Mouse (Mus musculus) limb, embryonic 14.5 days (tissue): ENCODE data around the gene Klf2. TPM values are rescaled to one million over a fixed set of nuclear protein-coding genes. Genes with fewer than 3 reads are reported as not detected.
A peak's percentile ranks its signal among the peaks of the same experiment; 100 is the strongest.

ENCODE experiments used
- ATAC-seq: fragments of 200-750 bp; cut with Nextera tagmentation; 2 replicates; pipeline ENCODE4 v1.8.0; 2017; ENCODE audit warnings: low read depth, moderate number of reproducible peaks, moderate TSS enrichment; ENCODE audit not compliant: low FRiP score
- DNase-seq: peaks from one replicate; pipeline ENCODE4 v3.0.0-alpha.2; 2015; ENCODE audit warnings: low spot score
- H3K27ac ChIP-seq: fragments of 300-500 bp; sonication (generic); replicated peaks from 2 replicates; pipeline ENCODE4 v1.5.1; 2014; ENCODE audit warnings: low read depth, mild to moderate bottlenecking, low read length, moderate library complexity, mixed read lengths
- H3K27me3 ChIP-seq: fragments of 300-500 bp; sonication (generic); 2 replicates; pipeline ENCODE4 v1.6.1; 2014; ENCODE audit warnings: low read length, mixed read lengths; ENCODE audit not compliant: control insufficient read depth, insufficient read depth
- H3K36me3 ChIP-seq: fragments of 300-500 bp; sonication (generic); 2 replicates; pipeline ENCODE4 v1.6.1; 2014; ENCODE audit warnings: mild to moderate bottlenecking, low read length, moderate library complexity, mixed read lengths; ENCODE audit not compliant: control insufficient read depth, insufficient read depth
- H3K4me1 ChIP-seq: fragments of 300-500 bp; sonication (generic); 2 replicates; pipeline ENCODE4 v1.6.1; 2014; ENCODE audit warnings: antibody characterized with exemption, low read length, mixed read lengths; ENCODE audit not compliant: control insufficient read depth, insufficient read depth
- H3K4me2 ChIP-seq: fragments of 300-500 bp; sonication (generic); replicated peaks from 2 replicates; pipeline ENCODE4 v1.6.1; 2014; ENCODE audit warnings: low read depth, mild to moderate bottlenecking, low read length, moderate library complexity; ENCODE audit not compliant: severe bottlenecking
- H3K4me3 ChIP-seq: fragments of 300-500 bp; sonication (generic); replicated peaks from 2 replicates; pipeline ENCODE4 v1.5.1; 2014; ENCODE audit warnings: low read length
- H3K9ac ChIP-seq: fragments of 300-500 bp; sonication (generic); 2 replicates; pipeline ENCODE4 v1.6.1; 2014; ENCODE audit warnings: mild to moderate bottlenecking, low read depth, low read length, moderate library complexity; ENCODE audit not compliant: severe bottlenecking
- H3K9me3 ChIP-seq: fragments of 300-500 bp; sonication (generic); 2 replicates; pipeline ENCODE4 v1.6.1; 2016; ENCODE audit warnings: low read length; ENCODE audit not compliant: control insufficient read depth
- POLR2A ChIP-seq: fragments of 200-500 bp; IDR thresholded peaks from 2 replicates; pipeline ENCODE4 v1.8.0; 2012; ENCODE audit warnings: inconsistent platforms, mild to moderate bottlenecking, moderate library complexity, borderline replicate concordance; ENCODE audit not compliant: insufficient read depth, insufficient read length; ENCODE audit errors: extremely low read depth
- WGBS: fragments of 180-500 bp; shearing (Covaris S2); extraction: QIAGEN DNeasy Blood & Tissue Kit; methylation state at CpG from one replicate; pipeline ENCODE4 v1.1.7; 2014; 5-methylcytosine and 5-hydroxymethylcytosine counted together
- polyA plus RNA-seq, 2 experiments: library from polyadenylated mRNA; depleted of rRNA in 1 of 2; stranded (reverse) in 1 of 2; unstranded in 1 of 2; fragments of >200 nt; fragmentation: Nextera tagmentation in 1 of 2; extraction: Ambion mirVana in 1 of 2; gene quantifications; 2 replicates each; pipeline versions ENCODE4 v1.2.1 to v1.2.3; 2012 to 2014

Gene Klf2
- polyA plus RNA-seq, 2 experiments = 20.1 to 36.7 TPM

DNA sequence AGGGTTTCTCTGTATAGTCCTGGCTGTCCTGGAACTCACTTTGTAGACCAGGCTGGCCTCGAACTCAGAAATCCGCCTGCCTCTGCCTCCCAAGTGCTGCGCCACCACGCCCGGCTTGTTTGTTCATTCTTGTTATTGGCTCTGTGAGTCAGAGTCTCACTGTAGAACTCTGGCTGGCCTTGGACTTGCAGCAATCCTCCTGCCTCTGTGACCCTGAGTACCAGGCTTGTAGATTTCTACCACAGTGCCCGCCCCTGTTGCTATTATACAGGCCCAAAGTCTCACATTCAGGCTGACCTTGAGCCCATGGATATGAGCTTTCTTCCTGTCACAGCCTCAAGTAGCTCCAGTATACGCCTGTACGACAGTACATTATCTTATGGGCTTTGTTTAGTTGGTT, 22.3 kb upstream of the Klf2 start:
- ATAC-seq (no peak), DNase-seq (no peak)
- peaks cover 13% of the 10 kb centered on the region for H3K4me1 ChIP-seq
- no peaks in the 10 kb centered on the region for H3K9me3 ChIP-seq
- no peak overlapping the region for H3K4me3 ChIP-seq
- H3K9ac ChIP-seq = no peak overlapping the region
- H3K4me2 ChIP-seq = no peak overlapping the region
- no peaks in the 10 kb centered on the region for H3K36me3 ChIP-seq
- no peaks in the 10 kb centered on the region for H3K27me3 ChIP-seq
- no peak for TF ChIP-seq POLR2A
- 92% methylated on average over 8 of the region's 8 CpGs for WGBS
- no peak overlapping the region for H3K27ac ChIP-seq

GRCm38 (mm10) chr8:72298928-72299327, 19.9 kb upstream of the Klf2 start:
- peaks cover 22% of the 10 kb centered on the region for H3K4me1 ChIP-seq
- H3K27me3 ChIP-seq = no peaks in the 10 kb centered on the region
- no peaks in the 10 kb centered on the region for H3K9me3 ChIP-seq
- ATAC-seq = no peak
- H3K36me3 ChIP-seq = no peaks in the 10 kb centered on the region
- H3K27ac ChIP-seq = no peak overlapping the region
- WGBS = 88% methylated on average over 1 of the region's 1 CpGs
- no peak overlapping the region for H3K9ac ChIP-seq
- no peak for TF ChIP-seq POLR2A
- DNase-seq = no peak
- H3K4me3 ChIP-seq = no peak overlapping the region
- no peak overlapping the region for H3K4me2 ChIP-seq

DNA sequence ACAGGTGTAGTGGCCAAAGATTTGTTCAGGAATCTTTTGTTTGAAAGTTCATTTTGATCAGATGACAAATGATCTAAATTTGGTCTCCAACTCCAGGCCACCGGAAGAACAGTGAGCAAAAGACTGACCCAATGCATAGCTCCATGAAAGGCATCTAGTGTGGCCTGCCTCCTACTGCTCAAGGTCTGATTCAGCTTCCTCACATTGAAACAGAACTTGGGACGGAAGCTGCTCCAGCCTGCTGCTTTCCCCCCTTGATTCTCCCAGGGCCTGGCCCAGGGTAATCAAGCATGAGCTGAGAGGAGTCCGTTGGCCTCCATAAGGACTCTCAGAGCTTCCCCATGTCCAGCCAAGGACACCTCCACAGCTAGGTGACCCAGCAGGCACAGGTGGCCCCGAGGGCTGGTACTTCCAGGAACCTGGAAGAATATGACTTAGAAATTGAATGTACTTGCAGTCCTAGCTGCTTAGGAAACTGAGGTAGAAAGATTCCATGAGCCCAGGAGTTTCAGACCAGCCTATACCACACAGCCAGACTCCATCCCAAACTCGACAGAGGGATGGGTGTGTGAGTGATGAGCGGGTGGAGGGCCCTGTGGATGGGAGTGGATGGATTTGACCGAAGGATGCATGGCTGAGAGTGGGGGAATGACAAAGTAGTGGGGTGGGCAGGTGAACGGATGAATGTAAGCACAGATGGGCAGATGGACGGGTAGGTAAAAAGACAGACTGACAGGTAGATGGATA, 18.0 kb upstream of the Klf2 start:
- no peak overlapping the region for H3K4me2 ChIP-seq
- 82% methylated on average over 9 of the region's 9 CpGs for WGBS
- H3K27me3 ChIP-seq = no peaks in the 10 kb centered on the region
- ATAC-seq (no peak), DNase-seq (no peak)
- H3K9me3 ChIP-seq = no peaks in the 10 kb centered on the region
- no peak overlapping the region for H3K27ac ChIP-seq
- no peak overlapping the region for H3K4me3 ChIP-seq
- H3K9ac ChIP-seq = no peak overlapping the region
- H3K4me1 ChIP-seq = peaks cover 12% of the 10 kb centered on the region
- H3K36me3 ChIP-seq = no peaks in the 10 kb centered on the region
- no peak for TF ChIP-seq POLR2A

GRCm38 (mm10) chr8:72301497-72301896, 17.3 kb upstream of the Klf2 start:
- whole genome bisulfite sequencing = 80% methylated on average over 5 of the region's 5 CpGs
- no peaks in the 10 kb centered on the region for H3K27me3 ChIP-seq
- DNase-seq (no peak), ATAC-seq (no peak)
- H3K4me2 ChIP-seq = no peak overlapping the region
- no peak overlapping the region for H3K27ac ChIP-seq
- no peak overlapping the region for H3K9ac ChIP-seq
- no peak for TF ChIP-seq POLR2A
- no peaks in the 10 kb centered on the region for H3K9me3 ChIP-seq
- peaks cover 9% of the 10 kb centered on the region for H3K4me1 ChIP-seq
- H3K4me3 ChIP-seq = no peak overlapping the region
- H3K36me3 ChIP-seq = no peaks in the 10 kb centered on the region

GRCm38 (mm10) chr8:72302986-72303612, 15.7 kb upstream of the Klf2 start:
- no peaks in the 10 kb centered on the region for H3K9me3 ChIP-seq
- peak; percentile 50; the same call in 1 of the 2 replicates for ATAC-seq
- H3K4me2 ChIP-seq = peak overlapping the region; percentile 10; the same call in 1 of the 2 replicates
- H3K4me3 ChIP-seq = no peak overlapping the region
- H3K27ac ChIP-seq = peak overlapping the region; percentile 82
- peak; percentile 75 for DNase-seq
- peaks cover 9% of the 10 kb centered on the region for H3K4me1 ChIP-seq
- WGBS = 47% methylated on average over 8 of the region's 8 CpGs
- H3K9ac ChIP-seq = no peak overlapping the region
- H3K27me3 ChIP-seq = no peaks in the 10 kb centered on the region
- H3K36me3 ChIP-seq = no peaks in the 10 kb centered on the region
- no peak for TF ChIP-seq POLR2A
